Mouse (Mus musculus): ENCODE data around the gene Nek2.

- TF ChIP-seq CTCF (IDR thresholded peaks at IDR 0.05; ENCODE audit: low read depth, low read length) (no peak), GATA1 (IDR thresholded peaks at IDR 0.05; ENCODE audit: borderline replicate concordance, low read length) (no peak)
Measured at GRCm38 (mm10) chr1:191777521-191777920, 43.7 kb upstream of the Nek2 start.
